Mouse (Mus musculus) thymus, postnatal 10 days (tissue): ENCODE measurements around the gene Gm14137.

Source experiments
- DNase-seq, 2 experiments: peaks; one replicate each; pipeline ENCODE4 v3.0.0; 2021; ENCODE audit warnings: low spot score in 2 of 2

Gm14137 gene

GRCm38 (mm10) chr2:119173991-119174651, at the start of gene Gm14137:
Gene Gm14137 (plus strand): TSS chr2:119174509.
- DNase-seq: no peak

- no peak for DNase-seq
These were observed 37.9 kb upstream of the Gm14137 start for GRCm38 (mm10) chr2:119136346-119136898.

GRCm38 (mm10) chr2:119145199-119145598, 29.1 kb upstream of the Gm14137 start:
- DNase-seq: no peak

- no peak for DNase-seq
These were observed 27.9 kb upstream of the Gm14137 start for GRCm38 (mm10) chr2:119146435-119146834.

- DNase-seq: no peak
These were observed 27.1 kb upstream of the Gm14137 start for GRCm38 (mm10) chr2:119147160-119147678.

GRCm38 (mm10) chr2:119147775-119148174, 26.5 kb upstream of the Gm14137 start:
- DNase-seq: no peak

GRCm38 (mm10) chr2:119152255-119152654, 22.1 kb upstream of the Gm14137 start:
- DNase-seq: no peak

GRCm38 (mm10) chr2:119154683-119155082, 19.6 kb upstream of the Gm14137 start:
- no peak for DNase-seq

GRCm38 (mm10) chr2:119155388-119155787, 18.9 kb upstream of the Gm14137 start:
- DNase-seq: no peak

GRCm38 (mm10) chr2:119156081-119156680, 18.1 kb upstream of the Gm14137 start:
- peak in 1 of 2 experiments; percentile 28 for DNase-seq

- DNase-seq: peak; percentile 86 to 92
These were observed 17.4 kb upstream of the Gm14137 start, which contains the start of gene Rmdn3 for GRCm38 (mm10) chr2:119156681-119157572. Gene Rmdn3 (minus strand): TSS chr2:119157034.

- no peak for DNase-seq
These were observed 16.5 kb upstream of the Gm14137 start for GRCm38 (mm10) chr2:119157836-119158235.

- no peak for DNase-seq
These were observed 13.1 kb upstream of the Gm14137 start for GRCm38 (mm10) chr2:119161247-119161646.

- no peak for DNase-seq
These were observed 11.2 kb upstream of the Gm14137 start for GRCm38 (mm10) chr2:119163135-119163534.

- no peak for DNase-seq
These were observed 10.3 kb upstream of the Gm14137 start for GRCm38 (mm10) chr2:119163999-119164398.

GRCm38 (mm10) chr2:119165401-119165800, 8.9 kb upstream of the Gm14137 start:
- no peak for DNase-seq

GRCm38 (mm10) chr2:119166901-119167865, 7.1 kb upstream of the Gm14137 start, which contains the start of gene Gchfr:
Gene Gchfr (plus strand): TSS chr2:119167773.
- DNase-seq: no peak

GRCm38 (mm10) chr2:119167866-119168256, 6.4 kb upstream of the Gm14137 start:
- DNase-seq: no peak

GRCm38 (mm10) chr2:119170282-119170681, 4.0 kb upstream of the Gm14137 start:
- DNase-seq: no peak

- no peak for DNase-seq
These were observed 2.7 kb upstream of the Gm14137 start for GRCm38 (mm10) chr2:119171574-119171973.

GRCm38 (mm10) chr2:119172446-119172845, 1.9 kb upstream of the Gm14137 start:
- no peak for DNase-seq
